Comparison of ENCODE assay signal across 8 mouse cellular contexts in genomic region chr14:25693888-25694568, GRCm38 (mm10). TPM values are rescaled to one million over a fixed set of nuclear protein-coding genes. Genes with fewer than 3 reads are reported as not detected.
DNase-seq lines count a peak whose midpoint lies in the region; ATAC-seq and TF ChIP-seq lines count a peak whose summit lies in the region.

Ppif (plus strand) TSS chr14:25694154.

- no peaks in the 10 kb centered on the region for H3K9me3 ChIP-seq in hindbrain, postnatal 0 days (ENCODE audit: low read length)

- H3K27ac ChIP-seq in gastrocnemius, adult 2 months, result peak within 1 kb of the TSS; percentile 90
- H3K27ac ChIP-seq in hindbrain, postnatal 0 days, result peak within 1 kb of the TSS; percentile 65
- H3K27ac ChIP-seq in left cerebral cortex, adult 2 months, result peak within 1 kb of the TSS; percentile 90

- H3K4me3 ChIP-seq in gastrocnemius, adult 2 months, result peak within 1 kb of the TSS; percentile 93
- peak within 1 kb of the TSS; percentile 81 for H3K4me3 ChIP-seq in hindbrain, postnatal 0 days (ENCODE audit: low read length)
- peak within 1 kb of the TSS; percentile 86 for H3K4me3 ChIP-seq in left cerebral cortex, adult 2 months

- intact Hi-C loops in gastrocnemius, adult 2 months (cut with DNase I), result no loop called here
- intact Hi-C loops in left cerebral cortex, adult 2 months (cut with DNase I), result no loop called here

- peak within 1 kb of the TSS; percentile 98 for H3K4me2 ChIP-seq in hindbrain, postnatal 0 days (ENCODE audit: low read depth, low read length)

- peak; percentile 97 for TF ChIP-seq CTCF in gastrocnemius, adult 2 months (IDR thresholded peaks at IDR 0.05)
- TF ChIP-seq CTCF in hindbrain, postnatal 0 days (IDR thresholded peaks at IDR 0.05; ENCODE audit: low read depth), result peak; percentile 97
- peak; percentile 96 for TF ChIP-seq CTCF in left cerebral cortex, adult 2 months (IDR thresholded peaks at IDR 0.05)

- under 1% methylated on average over 70 of the region's 70 CpGs for WGBS in hindbrain, postnatal 0 days

- H3K9ac ChIP-seq in hindbrain, postnatal 0 days (replicated peaks; ENCODE audit: low read length), result peak within 1 kb of the TSS; percentile 78

- peaks cover 8% of the 10 kb centered on the region for H3K36me3 ChIP-seq in hindbrain, postnatal 0 days (ENCODE audit: insufficient read depth, low read length)

- DNase-seq in WW6 (ENCODE audit: low read depth, low spot score), result peak; percentile 78
- peak; percentile 99 for DNase-seq in cerebellum, postnatal 4 days (ENCODE audit: low spot score in 2 of 2)
- peak; percentile 97 for DNase-seq in gastrocnemius, adult 2 months
- DNase-seq in hindbrain, postnatal 0 days (ENCODE audit: low spot score), result peak; percentile 97
- peak; percentile 95 to 99 for DNase-seq in left cerebral cortex, adult 2 months (ENCODE audit: extremely low spot score in 1 of 2, low spot score in 2 of 2)
- DNase-seq in right cerebral cortex, adult 2 months (ENCODE audit: low spot score in 2 of 2), result peak; percentile 97
- peak; percentile 96 for DNase-seq in urinary bladder, postnatal 14 days (ENCODE audit: low spot score)

- peaks cover 13% of the 10 kb centered on the region for H3K4me1 ChIP-seq in hindbrain, postnatal 0 days (ENCODE audit: insufficient read depth, low read length)

- ATAC-seq in hindbrain, postnatal 0 days, result peak; percentile 93
- ATAC-seq in megakaryocyte, adult 5-6 weeks (ENCODE audit: poor library complexity, severe bottlenecking), result peak; percentile 98

- H3K27me3 ChIP-seq in hindbrain, postnatal 0 days (ENCODE audit: insufficient read depth, low read length), result no peaks in the 10 kb centered on the region

RNA-seq across cellular contexts. Expression of gene Ppif, which starts in this region (rescaled TPM):
- 10 to 100 TPM; 26.0 to 43.4 TPM for total RNA-seq in gastrocnemius, adult 2 months (2021)
- 55.3 and 55.4 TPM in 2 replicates for total RNA-seq in hindbrain, postnatal 0 days (2014; rRNA removed)
- polyA plus RNA-seq in hindbrain, postnatal 0 days (2015; fragmentation: Nextera tagmentation; extraction: Ambion mirVana), result 46.1 and 46.7 TPM in 2 replicates
- total RNA-seq in left cerebral cortex, adult 2 months (2021), result 10 to 100 TPM; 24.0 to 24.3 TPM
- 27.5 and 30.6 TPM in 2 replicates for total RNA-seq in megakaryocyte, adult 5-6 weeks (2015)
- total RNA-seq in megakaryocyte, adult 5-6 weeks (2017), result 6.1 and 9.3 TPM in 2 replicates

Comparison
In these comparisons a context has a peak if more than half of its experiments do, and no peak if none do; other contexts are left out.
1. Peak in every context shown above with its lines: DNase-seq, ATAC-seq, H3K4me3 ChIP-seq and H3K27ac ChIP-seq.